Comparison of ENCODE assay signal across 9 mouse cellular contexts in the genomic region with DNA sequence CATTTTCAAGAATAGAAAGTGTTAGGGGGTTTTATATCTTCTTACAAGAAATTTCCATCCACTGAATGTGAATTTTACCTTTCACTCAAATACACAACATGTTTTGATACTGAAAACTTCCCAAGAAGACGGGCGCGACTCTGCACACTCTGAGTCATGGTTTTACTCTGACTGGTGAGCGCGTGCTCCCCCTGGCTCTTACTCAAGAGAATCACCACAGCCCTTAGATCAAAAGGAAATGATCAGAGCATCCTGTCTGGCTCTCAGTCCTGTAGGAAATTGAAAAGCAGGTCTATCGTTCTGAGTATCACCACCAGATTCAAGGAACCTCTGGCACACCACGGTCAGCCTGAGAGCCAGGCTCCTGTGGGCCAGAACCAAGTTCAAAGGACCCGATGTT. TPM values are rescaled to one million over a fixed set of nuclear protein-coding genes. Genes with fewer than 3 reads are reported as not detected.
A peak's percentile ranks its signal among the peaks of the same experiment; 100 is the strongest.
DNase-seq lines count a peak whose midpoint lies in the region; ATAC-seq and TF ChIP-seq lines count a peak whose summit lies in the region.
"Had no signal": no experiment of that assay in that cellular context is flagged by ENCODE, and none has a peak within 500 bp of the region (broad histone marks: within the 10 kb centered on the region; RNA-seq: fewer than 3 reads in every experiment).

No protein-coding gene starts in this region.

- H3K27me3 ChIP-seq in CH12.LX (replicated peaks): no peaks in the 10 kb centered on the region
- H3K27me3 ChIP-seq in hindbrain, embryonic 16.5 days (replicated peaks; ENCODE audit: control insufficient read depth, insufficient read depth, low read length): no peaks in the 10 kb centered on the region
- H3K27me3 ChIP-seq: limb, embryonic 15.5 days had no signal

- H3K4me2 ChIP-seq in CH12.LX (ENCODE audit: insufficient read depth, low read depth, poor library complexity, severe bottlenecking): 0 out of 2 replicates have a peak overlapping the region, but pooled peaks have one; percentile 22
- no peak overlapping the region for H3K4me2 ChIP-seq in hindbrain, embryonic 16.5 days (ENCODE audit: low read length)
- H3K4me2 ChIP-seq: limb, embryonic 15.5 days had no signal

- peak; percentile 41; the same call in 1 of the 2 replicates for TF ChIP-seq EP300 in CH12.LX (IDR thresholded peaks at IDR 0.05; ENCODE audit: low read length)

- no peaks in the 10 kb centered on the region for H3K9me3 ChIP-seq in CH12.LX (replicated peaks; ENCODE audit: low read length)
- no peaks in the 10 kb centered on the region for H3K9me3 ChIP-seq in hindbrain, embryonic 16.5 days (ENCODE audit: control insufficient read depth, low read length)
- H3K9me3 ChIP-seq: limb, embryonic 15.5 days had no signal

- TF ChIP-seq CTCF in CH12.LX (conservative IDR thresholded peaks at IDR 0.05 in 1 of 2, IDR thresholded peaks at IDR 0.05 in 1 of 2; ENCODE audit: low read depth in 2 of 2, low read length in 2 of 2): peak in 1 of 2 experiments; percentile 85; a peak in 2 of 4 replicates

- peak; percentile 28 to 55 for DNase-seq in layer of hippocampus, adult 18-20 months (ENCODE audit: low spot score in 2 of 2)
- no peak for DNase-seq in layer of hippocampus, postnatal 25 days (ENCODE audit: extremely low spot score in 1 of 2, low spot score in 1 of 2)
- peak; percentile 73 for DNase-seq in CH12.LX (ENCODE audit: extremely low read depth)
- peak; percentile 31 for DNase-seq in adrenal gland, adult 8-10 months
- DNase-seq in heart, postnatal 10 days: peak; percentile 40 to 45
- DNase-seq in yolk sac, embryonic 10.5 days (ENCODE audit: low spot score): no peak

- peak; percentile 73 for TF ChIP-seq RAD21 in CH12.LX (IDR thresholded peaks at IDR 0.05; ENCODE audit: low read depth, low read length)

- intact Hi-C loops in heart, postnatal 10 days (cut with DNase I): no loop called here

- dilution Hi-C loops in CH12.LX (cut with MboI; ENCODE audit: extremely low pct_ligation_motif_present, extremely low pct_unique_long_range_greater_than_20kb, low sequenced_read_pairs): no loop called here

- H3K36me3 ChIP-seq in CH12.LX (replicated peaks in 1 of 2; ENCODE audit: control insufficient read depth in 1 of 2, insufficient read depth in 1 of 2, low read length in 1 of 2): no peaks in the 10 kb centered on the region
- H3K36me3 ChIP-seq in hindbrain, embryonic 16.5 days (ENCODE audit: control insufficient read depth, insufficient read depth, low read length): no peaks in the 10 kb centered on the region
- H3K36me3 ChIP-seq: limb, embryonic 15.5 days had no signal

- H3K4me1 ChIP-seq in CH12.LX (ENCODE audit: control insufficient read depth in 1 of 2, insufficient read depth in 2 of 2): peaks cover 0 to 8% of the 10 kb centered on the region in 2 experiments; a peak in 2 of 4 replicates
- H3K4me1 ChIP-seq in hindbrain, embryonic 16.5 days (ENCODE audit: control insufficient read depth, insufficient read depth, low read depth, low read length): no peaks in the 10 kb centered on the region; the same call in 1 of the 2 replicates

- 0 out of 2 replicates have a peak, but pooled peaks cover 1% of the 10 kb centered on the region for H3K79me2 ChIP-seq in CH12.LX (replicated peaks; ENCODE audit: control insufficient read depth, extremely low read depth, insufficient read depth, poor library complexity, severe bottlenecking)

- no peak overlapping the region for H3K4me3 ChIP-seq in CH12.LX (replicated peaks in 1 of 3; ENCODE audit: low read depth in 2 of 3, low read length in 2 of 3, poor library complexity in 1 of 3)
- H3K4me3 ChIP-seq in hindbrain, embryonic 16.5 days (ENCODE audit: low read length): no peak overlapping the region
- H3K4me3 ChIP-seq: limb, embryonic 15.5 days had no signal

- in situ Hi-C loops in CH12.LX (cut with MboI; ENCODE audit: low pct_ligation_motif_present, low pct_unique_long_range_greater_than_20kb, low sequenced_read_pairs): no loop called here

- TF ChIP-seq POLR2A in CH12.LX (IDR thresholded peaks at IDR 0.05; ENCODE audit: low read depth, low read length): no peak

- ATAC-seq in megakaryocyte-erythroid progenitor cell, adult 5-6 weeks (replicated peaks; ENCODE audit: low FRiP score, low TSS enrichment, poor library complexity, severe bottlenecking): peak; percentile 80
- no peak for ATAC-seq in hindbrain, embryonic 16.5 days

- 70% methylated on average over 8 of the region's 8 CpGs for WGBS in hindbrain, embryonic 16.5 days

- no peak overlapping the region for H3K27ac ChIP-seq in CH12.LX (ENCODE audit: insufficient read depth, low read depth)
- no peak overlapping the region for H3K27ac ChIP-seq in hindbrain, embryonic 16.5 days (ENCODE audit: low read depth, low read length)
- H3K27ac ChIP-seq: limb, embryonic 15.5 days had no signal

- H3K9ac ChIP-seq in CH12.LX (ENCODE audit: insufficient read depth, low read depth): no peak overlapping the region
- H3K9ac ChIP-seq in hindbrain, embryonic 16.5 days (ENCODE audit: low read depth, low read length): no peak overlapping the region
- H3K9ac ChIP-seq: limb, embryonic 15.5 days had no signal

TF ChIP-seq in CH12.LX, 34 proteins besides CTCF, POLR2A, EP300 and RAD21:
- TF ChIP-seq HCFC1 (IDR thresholded peaks at IDR 0.05; ENCODE audit: low read depth, low read length) (no peak), JUND (conservative IDR thresholded peaks at IDR 0.05; ENCODE audit: low read depth, low read length) (peak; percentile 31), IRF4 (IDR thresholded peaks at IDR 0.05; ENCODE audit: low read depth, low read length) (peak; percentile 78; the same call in 1 of the 2 replicates), ETS1 (conservative IDR thresholded peaks at IDR 0.05; ENCODE audit: low read depth, low read length) (peak; percentile 34), ZC3H11A (IDR thresholded peaks at IDR 0.05; ENCODE audit: low read depth, low read length) (peak; percentile 59), GABPA (IDR thresholded peaks at IDR 0.05; ENCODE audit: insufficient replicate concordance, low read depth, low read length) (no peak), MAX (IDR thresholded peaks at IDR 0.05; ENCODE audit: low read length) (peak; percentile 50; the same call in 1 of the 2 replicates), JUN (IDR thresholded peaks at IDR 0.05; ENCODE audit: insufficient read depth, low read depth, low read length) (peak; percentile 10), MYC (IDR thresholded peaks at IDR 0.05; ENCODE audit: low read depth, low read length) (peak; percentile 31; the same call in 1 of the 2 replicates), SIN3A (IDR thresholded peaks at IDR 0.05; ENCODE audit: low read length) (no peak), TCF12 (IDR thresholded peaks at IDR 0.05; ENCODE audit: low read depth, low read length) (no peak), USF1 (IDR thresholded peaks at IDR 0.05; ENCODE audit: low read depth, low read length) (no peak), BHLHE40 (IDR thresholded peaks at IDR 0.05; ENCODE audit: low read depth, low read length) (peak; percentile 73), SMC3 (IDR thresholded peaks at IDR 0.05; ENCODE audit: low read depth, low read length) (peak; percentile 95), E2F4 (IDR thresholded peaks at IDR 0.05; ENCODE audit: insufficient replicate concordance, low read depth, low read length) (no peak), MAFK (IDR thresholded peaks at IDR 0.05; ENCODE audit: insufficient replicate concordance, low read length) (0 out of 2 replicates have a peak, but pooled peaks have one; percentile 12), TBP (conservative IDR thresholded peaks at IDR 0.05; ENCODE audit: low read depth, low read length) (no peak), MEF2A (IDR thresholded peaks at IDR 0.05; ENCODE audit: borderline replicate concordance, low read depth, low read length) (peak; percentile 34; the same call in 1 of the 2 replicates), KAT2A (IDR thresholded peaks at IDR 0.05; ENCODE audit: insufficient replicate concordance, low read length) (no peak), NELFE (IDR thresholded peaks at IDR 0.05; ENCODE audit: low read depth, low read length) (no peak), CHD2 (IDR thresholded peaks at IDR 0.05; ENCODE audit: low read length) (no peak)

RNA-seq across cellular contexts. Expression of a gene that starts 5.8 kb away (rescaled TPM):
- total RNA-seq in layer of hippocampus, adult 18-20 months (2021): 10 to 100 TPM; 44.3 to 45.8 TPM
- 10 to 100 TPM; 38.8 to 40.1 TPM for total RNA-seq in layer of hippocampus, postnatal 25 days (2021)
- total RNA-seq in CH12.LX (2012; rRNA removed) (15.2 and 23.7 TPM in 2 replicates), CH12.LX (2014; rRNA removed) (8.2 and 9.9 TPM in 2 replicates)
- 17.8 and 18.8 TPM in 2 replicates for polyA plus RNA-seq in CH12.LX (2012; ENCODE audit: insufficient read length, low read depth)
- total RNA-seq in adrenal gland, adult 8-10 months (2022): 10 to 100 TPM; 42.4 to 64.2 (median 45.2) TPM
- 10 to 100 TPM; 40.8 to 42.8 TPM for total RNA-seq in heart, postnatal 10 days (2021)
- 43.0 and 50.2 TPM in 2 replicates for total RNA-seq in megakaryocyte-erythroid progenitor cell, adult 5-6 weeks (2014; fragmentation: Nextera tagmentation)
- total RNA-seq in megakaryocyte-erythroid progenitor cell, adult 5-6 weeks (2017): 59.1 and 67.3 TPM in 2 replicates
- 72.3 and 77.7 TPM in 2 replicates for polyA plus RNA-seq in hindbrain, embryonic 16.5 days (2015; fragmentation: Nextera tagmentation; extraction: Ambion mirVana)

RNA-seq across cellular contexts. Expression of a gene that starts 13.8 kb away (rescaled TPM):
- 1 to 10 TPM; 4.8 to 6.0 TPM for total RNA-seq in layer of hippocampus, adult 18-20 months (2021)
- total RNA-seq in layer of hippocampus, postnatal 25 days (2021): 1 to 10 TPM; 4.3 to 5.6 TPM
- total RNA-seq in CH12.LX (2012; rRNA removed) (16.3 and 16.4 TPM in 2 replicates), CH12.LX (2014; rRNA removed) (18.5 and 20.9 TPM in 2 replicates)
- 12.9 and 14.2 TPM in 2 replicates for polyA plus RNA-seq in CH12.LX (2012; ENCODE audit: insufficient read length, low read depth)
- total RNA-seq in adrenal gland, adult 8-10 months (2022): 1 to 10 TPM; 6.0 to 7.5 (median 6.9) TPM
- total RNA-seq in heart, postnatal 10 days (2021): 1 to 10 TPM; 2.6 to 3.0 TPM
- 6.7 TPM in 1 of 2 replicates, not detected in the other for total RNA-seq in megakaryocyte-erythroid progenitor cell, adult 5-6 weeks (2014; fragmentation: Nextera tagmentation)
- total RNA-seq in megakaryocyte-erythroid progenitor cell, adult 5-6 weeks (2017): 1.8 and 4.0 TPM in 2 replicates
- 0.47 and 0.51 TPM in 2 replicates for polyA plus RNA-seq in hindbrain, embryonic 16.5 days (2015; fragmentation: Nextera tagmentation; extraction: Ambion mirVana)

Comparison
In these comparisons a context has a peak if more than half of its experiments do, and no peak if none do; other contexts are left out.
1. DNase-seq: peak in layer of hippocampus, adult 18-20 months (2 of 2), CH12.LX (single experiment), adrenal gland, adult 8-10 months (single experiment) and heart, postnatal 10 days (2 of 2); none in layer of hippocampus, postnatal 25 days (0 of 2) and yolk sac, embryonic 10.5 days (single experiment).